Mouse (Mus musculus): ENCODE measurements at regions not wholly inside any gene's neighbourhood (a gene's known extent, or its start where the extent isn't known, plus 50 kb on each side); places are given as distances from the start of the nearest gene placed in this dataset.
"Not testable (repeated sequence)": the region's sequence is repeated elsewhere in the genome, so short reads cannot be mapped to it uniquely, and the experiment has no call there.

GRCm38 (mm10) chr2:166324439-166324838 is 169.0 kb upstream of the Sulf2 start:
- DNase-seq (ENCODE audit: low spot score in 2 of 2): no peak

GRCm38 (mm10) chr2:166322668-166323043 is 167.2 kb upstream of the Sulf2 start:
- DNase-seq (ENCODE audit: low spot score in 2 of 2): no peak

- DNase-seq (ENCODE audit: low spot score in 2 of 2): no peak
Observed at GRCm38 (mm10) chr2:166321992-166322667, 166.7 kb upstream of the Sulf2 start.

GRCm38 (mm10) chr2:166316409-166316916 is 161.0 kb upstream of the Sulf2 start:
- no peak for DNase-seq (ENCODE audit: low spot score in 2 of 2)

GRCm38 (mm10) chr2:166310438-166310837 is 155.0 kb upstream of the Sulf2 start:
- DNase-seq (ENCODE audit: low spot score in 2 of 2): no peak

- no peak for DNase-seq (ENCODE audit: low spot score in 2 of 2)
Observed at GRCm38 (mm10) chr2:166309882-166310281, 154.4 kb upstream of the Sulf2 start.

GRCm38 (mm10) chr2:166307551-166307950 is 152.1 kb upstream of the Sulf2 start:
- no peak for DNase-seq (ENCODE audit: low spot score in 2 of 2)

GRCm38 (mm10) chr2:166305044-166306002 is 149.9 kb upstream of the Sulf2 start:
- no peak for DNase-seq (ENCODE audit: low spot score in 2 of 2)

- no peak for DNase-seq (ENCODE audit: low spot score in 2 of 2)
Observed at GRCm38 (mm10) chr2:166303854-166304253, 148.4 kb upstream of the Sulf2 start.

- DNase-seq (ENCODE audit: low spot score in 2 of 2): peak; percentile 11 to 14
Observed at GRCm38 (mm10) chr2:166301161-166301560, 145.7 kb upstream of the Sulf2 start.

GRCm38 (mm10) chr2:166294672-166295071 is 139.2 kb upstream of the Sulf2 start:
- DNase-seq (ENCODE audit: low spot score in 2 of 2): no peak

GRCm38 (mm10) chr2:166292987-166293386 is 137.5 kb upstream of the Sulf2 start:
- no peak for DNase-seq (ENCODE audit: low spot score in 2 of 2)

- DNase-seq (ENCODE audit: low spot score in 2 of 2): no peak
Observed at GRCm38 (mm10) chr2:166291266-166291665, 135.8 kb upstream of the Sulf2 start.

GRCm38 (mm10) chr2:166290826-166291225 is 135.4 kb upstream of the Sulf2 start:
- no peak for DNase-seq (ENCODE audit: low spot score in 2 of 2)

- DNase-seq (ENCODE audit: low spot score in 2 of 2): no peak
Observed at GRCm38 (mm10) chr2:166289198-166289597, 133.7 kb upstream of the Sulf2 start.

- not testable (repeated sequence) for DNase-seq (ENCODE audit: low spot score in 2 of 2)
Observed at GRCm38 (mm10) chr2:166281137-166281536, 125.7 kb upstream of the Sulf2 start.

GRCm38 (mm10) chr2:166280651-166281127 is 125.2 kb upstream of the Sulf2 start:
- no peak for DNase-seq (ENCODE audit: low spot score in 2 of 2)

- no peak for DNase-seq (ENCODE audit: low spot score in 2 of 2)
Observed at GRCm38 (mm10) chr2:166279676-166280075, 124.2 kb upstream of the Sulf2 start.

GRCm38 (mm10) chr2:166275398-166275797 is 119.9 kb upstream of the Sulf2 start:
- no peak for DNase-seq (ENCODE audit: low spot score in 2 of 2)

GRCm38 (mm10) chr2:166274016-166274346 is 118.5 kb upstream of the Sulf2 start:
- no peak for DNase-seq (ENCODE audit: low spot score in 2 of 2)

GRCm38 (mm10) chr2:166273312-166274015 is 118.0 kb upstream of the Sulf2 start:
- DNase-seq (ENCODE audit: low spot score in 2 of 2): no peak

- DNase-seq (ENCODE audit: low spot score in 2 of 2): no peak
Observed at GRCm38 (mm10) chr2:166272841-166273240, 117.4 kb upstream of the Sulf2 start.
